Mouse (Mus musculus) kidney, embryonic 14.5 days (tissue): ENCODE measurements at regions not wholly inside any gene's neighbourhood (a gene's known extent, or its start where the extent isn't known, plus 50 kb on each side); places are given as distances from the start of the nearest gene placed in this dataset.

Experiments
- ATAC-seq: fragments of 200-750 bp; cut with Nextera tagmentation; 2 replicates; pipeline ENCODE4 v1.8.0; 2017; ENCODE audit warnings: moderate number of reproducible peaks, mild to moderate bottlenecking, moderate TSS enrichment, moderate library complexity; ENCODE audit not compliant: low FRiP score, low TSS enrichment
- H3K27ac ChIP-seq: fragments of 300-500 bp; sonication (generic); 2 replicates; pipeline ENCODE4 v1.5.1; 2014; ENCODE audit warnings: low read depth, mild to moderate bottlenecking, low read length, moderate library complexity, mixed read lengths
- H3K27me3 ChIP-seq: fragments of 300-500 bp; sonication (generic); 2 replicates; pipeline ENCODE4 v1.6.1; 2014; ENCODE audit warnings: mild to moderate bottlenecking, low read length; ENCODE audit not compliant: control insufficient read depth, insufficient read depth
- H3K36me3 ChIP-seq: fragments of 300-500 bp; sonication (generic); 2 replicates; pipeline ENCODE4 v1.6.1; 2014; ENCODE audit warnings: low read length, mixed read lengths; ENCODE audit not compliant: control insufficient read depth, insufficient read depth
- H3K4me1 ChIP-seq: fragments of 300-500 bp; sonication (generic); 2 replicates; pipeline ENCODE4 v1.6.1; 2014; ENCODE audit warnings: low read length, mixed read lengths; ENCODE audit not compliant: control insufficient read depth, insufficient read depth
- H3K4me2 ChIP-seq: fragments of 300-500 bp; sonication (generic); replicated peaks from 2 replicates; pipeline ENCODE4 v1.6.1; 2014; ENCODE audit warnings: low read depth, mild to moderate bottlenecking, low read length
- H3K4me3 ChIP-seq: fragments of 300-500 bp; sonication (generic); 2 replicates; pipeline ENCODE4 v1.5.1; 2014; ENCODE audit warnings: mild to moderate bottlenecking, low read length
- H3K9ac ChIP-seq: fragments of 300-500 bp; sonication (generic); 2 replicates; pipeline ENCODE4 v1.6.1; 2014; ENCODE audit warnings: low read depth, mild to moderate bottlenecking, low read length, moderate library complexity
- H3K9me3 ChIP-seq: fragments of 300-500 bp; sonication (generic); 2 replicates; pipeline ENCODE4 v1.6.1; 2016; ENCODE audit warnings: low read length; ENCODE audit not compliant: control insufficient read depth
- WGBS: fragments of 180-500 bp; shearing (Covaris S2); extraction: QIAGEN DNeasy Blood & Tissue Kit; methylation state at CpG from one replicate; pipeline ENCODE4 v1.1.7; 2014; 5-methylcytosine and 5-hydroxymethylcytosine counted together

DNA sequence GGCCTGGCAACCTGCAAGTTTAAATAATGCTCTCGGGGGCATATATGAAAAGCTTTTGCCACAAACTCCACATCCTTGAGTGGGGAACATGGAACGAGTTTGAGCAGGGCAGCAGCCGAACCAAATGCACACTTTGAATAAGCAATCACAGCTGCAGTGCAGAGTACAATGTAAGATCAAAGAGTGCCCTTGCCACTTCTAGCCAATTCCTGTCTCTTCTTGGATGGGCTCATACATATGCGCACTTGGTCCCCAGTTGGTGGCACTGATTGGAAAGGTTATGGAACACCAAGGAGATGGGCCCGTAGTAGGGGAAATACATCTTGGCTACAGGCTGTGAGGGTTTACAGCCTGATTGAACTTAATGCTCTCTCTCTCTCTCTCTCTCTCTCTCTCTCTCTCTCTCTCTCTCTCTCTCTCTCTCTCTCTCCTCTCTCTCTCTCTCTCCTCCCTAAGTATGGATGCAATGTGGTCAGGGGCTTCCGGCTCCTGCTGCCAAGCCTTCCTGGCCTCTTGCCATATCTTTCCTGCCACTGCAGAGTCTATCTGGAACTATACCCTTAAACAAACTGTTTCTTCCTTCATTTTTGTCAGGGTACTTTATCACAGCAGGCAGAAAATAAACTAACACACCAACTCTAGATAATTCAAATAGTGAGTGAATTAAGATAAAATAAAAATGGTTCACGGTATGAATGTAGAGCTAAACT, 88.6 kb upstream of the Mbnl3 start:
- Histone ChIP-seq H3K9me3 (no peaks in the 10 kb centered on the region), H3K9ac (no peak overlapping the region), H3K4me1 (no peaks in the 10 kb centered on the region), H3K4me3 (no peak overlapping the region), H3K36me3 (no peaks in the 10 kb centered on the region), H3K4me2 (no peak overlapping the region), H3K27me3 (no peaks in the 10 kb centered on the region), H3K27ac (no peak overlapping the region)
- no peak for ATAC-seq
- 81% methylated on average over 7 of the region's 7 CpGs for WGBS

DNA sequence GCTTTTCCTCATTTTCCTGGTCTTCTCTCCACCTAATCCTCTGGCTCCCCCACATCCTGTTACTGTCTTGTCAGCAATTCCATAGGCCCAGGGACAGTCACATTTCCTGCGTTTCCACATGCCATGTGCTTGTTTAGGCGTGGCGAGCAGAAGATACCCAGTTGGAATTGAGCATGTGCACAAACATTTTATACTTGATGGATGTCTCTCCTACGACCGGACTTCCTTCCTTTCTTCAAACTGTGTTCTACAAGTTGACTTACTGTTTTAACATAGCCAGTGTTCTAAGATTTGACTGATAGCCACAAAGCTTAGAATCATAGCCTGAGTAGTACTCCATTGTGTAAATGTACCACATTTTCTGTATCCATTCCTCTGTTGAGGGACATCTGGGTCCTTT, 86.0 kb upstream of the Mbnl3 start:
- WGBS: 78% methylated on average over 5 of the region's 5 CpGs
- Histone ChIP-seq H3K36me3 (no peaks in the 10 kb centered on the region), H3K9ac (no peak overlapping the region), H3K9me3 (no peaks in the 10 kb centered on the region), H3K4me3 (no peak overlapping the region), H3K4me2 (no peak overlapping the region), H3K27ac (no peak overlapping the region), H3K4me1 (no peaks in the 10 kb centered on the region), H3K27me3 (no peaks in the 10 kb centered on the region)
- no peak for ATAC-seq

DNA sequence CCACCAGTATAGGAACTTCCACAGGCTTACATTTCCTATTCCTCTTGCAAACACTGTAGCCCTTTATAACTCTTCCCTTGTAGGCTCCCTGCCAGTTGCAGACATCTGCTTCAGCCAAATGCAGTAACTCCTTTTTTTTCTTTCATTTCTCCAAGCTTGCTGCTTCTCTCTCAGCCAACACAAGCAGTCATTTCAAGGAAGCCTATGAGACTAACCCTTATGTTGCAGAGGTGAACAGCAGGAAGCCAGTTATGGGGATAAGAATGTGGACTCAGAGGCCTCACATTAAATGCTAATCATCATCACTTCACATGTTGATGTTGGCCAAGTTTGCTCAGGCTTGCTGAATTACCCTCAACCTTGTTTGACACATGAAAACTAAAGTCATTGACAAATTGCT, 71.9 kb upstream of the Mbnl3 start:
- Histone ChIP-seq H3K27me3 (no peaks in the 10 kb centered on the region), H3K4me3 (no peak overlapping the region), H3K4me2 (no peak overlapping the region), H3K4me1 (no peaks in the 10 kb centered on the region), H3K9me3 (no peaks in the 10 kb centered on the region), H3K36me3 (no peaks in the 10 kb centered on the region), H3K9ac (no peak overlapping the region), H3K27ac (no peak overlapping the region)
- 0 out of 2 replicates have a peak, but pooled peaks have one; percentile 46 for ATAC-seq

DNA sequence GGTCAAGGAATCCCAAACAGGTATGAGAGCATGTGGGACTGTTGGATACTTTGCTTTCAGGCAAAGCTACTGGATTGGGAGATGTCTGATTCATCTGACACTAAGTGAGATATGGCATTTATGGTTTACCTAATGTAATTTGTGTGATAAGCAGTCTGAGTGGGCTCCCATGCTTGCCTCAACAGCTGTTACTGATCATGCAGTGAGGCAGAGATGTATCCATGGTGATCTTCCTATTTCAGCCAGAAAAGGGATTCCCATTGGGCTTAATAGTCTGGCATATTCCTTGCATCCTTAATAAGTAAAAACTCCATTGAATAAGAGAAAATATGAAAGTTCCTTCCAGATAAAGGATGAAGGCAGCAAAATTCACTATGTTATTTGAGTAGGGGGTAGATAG, 58.4 kb upstream of the Mbnl3 start:
- Histone ChIP-seq H3K9ac (no peak overlapping the region), H3K36me3 (no peaks in the 10 kb centered on the region), H3K4me1 (no peaks in the 10 kb centered on the region), H3K27ac (no peak overlapping the region), H3K9me3 (no peaks in the 10 kb centered on the region), H3K4me2 (no peak overlapping the region), H3K4me3 (no peak overlapping the region), H3K27me3 (no peaks in the 10 kb centered on the region)
- no peak for ATAC-seq
